Mouse (Mus musculus) right cerebral cortex, postnatal 4 days (tissue): ENCODE data around the gene Hdac9.

ENCODE experiments used
- DNase-seq: peaks from one replicate; pipeline ENCODE4 v3.0.0-alpha.2; 2022

Hdac9 gene

DNA sequence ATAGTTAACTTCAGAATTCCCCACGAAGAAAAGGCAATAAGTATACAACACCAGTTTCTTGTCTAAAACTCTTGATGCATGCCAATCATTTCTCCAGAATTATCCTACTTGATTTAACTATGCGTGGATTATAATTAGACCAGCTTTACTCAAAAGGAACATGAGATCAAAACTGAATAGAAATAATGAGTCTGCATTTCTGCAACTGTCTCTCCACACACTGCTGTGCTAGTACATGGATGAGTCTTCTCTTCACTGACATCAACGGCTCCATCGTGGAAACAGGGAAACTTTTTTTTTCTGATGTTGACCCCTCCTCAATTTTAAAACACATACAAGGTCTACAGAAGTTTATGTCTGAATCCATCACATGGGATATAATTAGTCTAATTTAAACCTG lies 334.4 kb downstream of the Hdac9 start:
- no peak for DNase-seq

DNA sequence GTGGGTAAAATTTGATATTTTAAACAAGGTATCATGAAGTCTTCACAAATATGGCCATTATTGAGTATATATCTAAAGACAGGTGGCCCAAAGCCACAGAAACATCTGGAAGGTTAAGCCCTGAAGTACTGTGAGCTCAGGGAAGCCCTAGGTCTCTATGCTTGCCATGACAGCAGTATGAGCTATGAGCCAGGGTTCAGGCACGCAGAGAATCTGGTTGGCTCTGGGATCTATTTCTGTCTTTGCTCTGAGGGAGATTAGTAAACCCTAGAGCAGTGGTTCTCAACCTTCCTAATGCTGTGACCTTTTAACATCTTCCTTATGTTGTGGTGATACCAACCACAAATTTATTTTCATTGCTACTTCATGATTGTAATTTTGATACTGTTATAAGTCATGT lies 337.7 kb downstream of the Hdac9 start:
- no peak for DNase-seq

DNA sequence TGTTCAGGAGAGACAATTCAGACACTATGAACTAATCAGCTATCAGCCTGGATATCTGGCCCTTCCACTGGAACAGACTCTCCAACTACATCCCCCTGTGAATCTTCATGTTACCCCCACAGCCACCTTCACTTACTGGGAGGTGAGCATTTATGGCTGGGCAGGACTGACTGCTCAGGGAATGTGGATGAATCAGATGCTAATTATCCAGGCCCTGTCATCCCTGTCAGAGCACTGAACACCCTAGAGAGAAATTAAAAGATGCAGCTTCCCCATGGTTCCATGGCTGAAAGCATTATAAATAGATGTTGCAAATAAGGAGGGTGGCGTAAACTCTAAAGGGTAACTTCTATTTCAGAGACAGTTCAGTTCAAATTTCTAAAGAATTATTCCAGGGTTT lies 345.8 kb downstream of the Hdac9 start:
- DNase-seq = no peak

GRCm38 (mm10) chr12:34569472-34569871 lies 347.4 kb downstream of the Hdac9 start:
- no peak for DNase-seq

DNA sequence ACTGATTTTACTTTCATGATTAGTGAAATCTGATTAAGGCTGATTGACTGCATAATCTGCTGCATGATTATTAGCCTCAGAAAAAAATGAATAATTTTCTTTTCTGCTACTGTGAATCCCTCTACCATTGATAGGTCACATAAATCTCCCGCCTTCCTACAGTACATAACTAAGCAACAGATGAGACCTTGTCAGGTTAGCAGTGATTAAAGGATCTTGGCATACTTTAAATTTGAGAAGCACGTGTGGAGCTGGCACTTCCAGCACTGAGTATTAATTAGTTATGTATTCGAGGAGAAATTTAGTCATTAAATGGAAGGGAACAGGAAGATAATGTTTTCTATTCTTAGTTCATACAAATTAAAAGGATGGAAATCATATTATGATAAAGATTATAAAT lies 347.8 kb downstream of the Hdac9 start:
- no peak for DNase-seq

DNA sequence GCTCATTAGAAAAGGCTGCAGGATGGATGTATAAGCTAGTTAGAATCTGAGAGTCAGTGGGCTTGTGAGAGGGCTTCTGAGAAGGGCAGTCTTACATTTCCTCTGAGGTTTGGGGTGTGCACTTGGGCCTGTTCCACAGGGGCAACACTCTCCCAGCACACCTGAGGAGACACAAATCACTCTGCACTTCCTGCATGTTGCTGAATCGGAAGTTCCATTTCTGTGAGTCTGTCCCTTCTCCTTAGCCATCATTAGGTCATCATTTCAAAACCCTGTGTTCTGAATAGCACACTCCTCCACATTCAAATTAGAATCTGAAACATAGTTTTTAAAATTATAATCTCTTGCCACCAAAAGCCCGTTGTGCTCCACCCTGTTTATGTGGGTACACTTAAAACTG lies 354.6 kb downstream of the Hdac9 start:
- DNase-seq = no peak

GRCm38 (mm10) chr12:34559001-34559400 lies 357.9 kb downstream of the Hdac9 start:
- no peak for DNase-seq

- DNase-seq = no peak
Measured at GRCm38 (mm10) chr12:34554803-34555202, 362.1 kb downstream of the Hdac9 start.

DNA sequence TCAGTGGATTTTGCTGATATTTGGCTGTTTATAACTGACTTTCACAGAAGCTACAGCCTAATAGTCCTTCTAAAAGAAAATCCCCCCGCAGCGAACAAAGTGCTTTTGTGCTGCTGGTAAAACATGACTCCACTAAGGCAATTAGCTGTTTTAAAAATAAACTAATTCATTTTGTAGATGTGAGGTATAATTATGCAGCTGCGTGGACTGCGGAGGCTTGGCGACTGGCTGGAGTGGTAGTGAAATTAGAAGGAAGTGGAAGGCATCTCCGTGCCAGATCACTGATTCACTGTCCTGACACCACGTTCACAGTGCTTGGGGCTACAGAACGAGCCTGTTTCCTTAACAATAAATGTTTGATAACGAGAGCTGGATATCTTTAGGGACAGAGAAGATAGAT lies 366.6 kb downstream of the Hdac9 start:
- no peak for DNase-seq

GRCm38 (mm10) chr12:34529165-34529545 lies 387.7 kb downstream of the Hdac9 start:
- DNase-seq = no peak

GRCm38 (mm10) chr12:34528201-34529164 lies 388.4 kb downstream of the Hdac9 start:
- no peak for DNase-seq

GRCm38 (mm10) chr12:34527761-34528160 lies 389.1 kb downstream of the Hdac9 start:
- no peak for DNase-seq

GRCm38 (mm10) chr12:34521468-34521867 lies 395.4 kb downstream of the Hdac9 start:
- DNase-seq = no peak

- no peak for DNase-seq
Measured at GRCm38 (mm10) chr12:34516769-34517562, 399.9 kb downstream of the Hdac9 start.

DNA sequence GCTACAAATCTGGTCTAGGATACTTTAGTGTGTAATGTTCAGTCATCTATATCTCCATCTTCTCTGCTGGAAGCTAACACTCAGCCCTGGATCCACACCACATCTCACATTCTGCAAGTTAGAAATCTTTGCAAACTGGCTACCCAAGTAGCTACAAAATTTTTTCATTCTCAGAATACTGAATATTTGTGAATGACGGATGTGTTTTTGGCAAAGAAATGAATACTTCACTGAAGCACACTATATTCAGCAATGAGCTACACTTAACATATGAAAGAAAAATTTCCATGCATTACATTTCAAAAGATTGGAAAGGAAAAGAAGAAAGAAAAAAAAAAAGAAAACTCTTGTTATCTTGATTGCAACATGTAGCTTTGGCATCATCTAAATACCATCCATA lies 410.6 kb downstream of the Hdac9 start:
- DNase-seq = no peak

- no peak for DNase-seq
Measured at GRCm38 (mm10) chr12:34498751-34499626, 417.9 kb downstream of the Hdac9 start.

- DNase-seq = no peak
Measured at GRCm38 (mm10) chr12:34498331-34498730, 418.6 kb downstream of the Hdac9 start.

GRCm38 (mm10) chr12:34497702-34498101 lies 419.2 kb downstream of the Hdac9 start:
- DNase-seq = no peak

DNA sequence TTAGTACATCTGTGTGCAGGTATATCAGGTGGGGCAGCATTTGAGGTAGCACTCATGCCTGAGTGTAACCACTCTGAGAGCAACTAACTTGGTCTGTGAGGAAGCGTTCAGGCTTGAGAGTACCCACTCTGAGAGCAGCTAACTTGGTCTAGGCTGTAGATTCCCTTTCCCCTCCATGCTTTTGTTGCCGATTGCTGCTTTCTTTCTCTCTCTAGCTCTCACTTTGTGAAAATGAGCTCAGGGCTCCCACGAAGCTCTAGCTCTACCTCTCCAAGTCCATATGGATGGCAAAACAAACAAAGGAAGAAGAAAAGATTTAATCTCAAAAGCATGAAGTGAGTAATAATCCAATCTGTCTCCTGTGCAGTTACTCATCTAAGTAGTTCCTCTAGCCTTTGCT lies 421.0 kb downstream of the Hdac9 start:
- DNase-seq = no peak

- DNase-seq = no peak
Measured at GRCm38 (mm10) chr12:34489629-34490028, 427.3 kb downstream of the Hdac9 start.

DNA sequence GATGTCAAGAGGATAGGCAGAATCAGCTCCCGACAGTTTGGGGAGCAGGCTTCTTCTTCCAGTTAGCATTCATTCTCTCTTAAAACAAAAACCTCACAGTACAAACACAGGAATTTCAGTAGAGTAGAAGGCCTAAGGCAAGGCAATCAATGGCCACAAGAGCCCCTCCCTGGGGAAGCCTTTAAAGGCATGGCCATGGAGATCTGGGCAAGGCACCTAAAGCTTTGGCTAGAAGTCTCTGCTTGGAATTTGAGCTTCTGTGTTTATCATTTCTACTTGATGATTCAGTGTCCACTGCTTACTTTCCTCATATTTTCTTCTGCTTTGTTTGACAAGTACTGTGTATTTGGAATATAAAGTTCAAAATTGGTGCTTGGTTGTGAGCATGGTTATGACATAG lies 429.2 kb downstream of the Hdac9 start:
- DNase-seq = no peak

GRCm38 (mm10) chr12:34487021-34487420 lies 429.9 kb downstream of the Hdac9 start:
- DNase-seq = no peak

DNA sequence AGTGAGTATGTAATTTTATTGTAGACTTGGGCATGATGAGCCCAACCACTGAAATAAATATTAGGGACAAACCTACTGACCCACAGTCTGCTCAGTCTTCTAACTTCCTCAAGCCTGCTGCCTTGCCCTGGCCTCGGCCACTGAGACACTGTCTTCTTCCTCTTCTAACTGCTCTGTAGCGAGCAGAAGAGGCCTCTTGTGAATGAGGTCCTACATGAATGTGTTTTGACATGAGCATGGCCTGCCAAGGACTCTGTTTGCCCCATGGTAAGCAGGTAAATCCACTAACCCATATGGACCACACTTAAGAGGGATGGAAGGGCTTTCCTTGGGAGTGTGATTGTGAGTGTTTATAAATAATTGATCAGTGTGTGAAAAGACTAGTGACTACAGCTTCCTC lies 430.9 kb downstream of the Hdac9 start:
- DNase-seq = no peak
